8 mouse cellular contexts compared by ENCODE assay signal in the genomic region with DNA sequence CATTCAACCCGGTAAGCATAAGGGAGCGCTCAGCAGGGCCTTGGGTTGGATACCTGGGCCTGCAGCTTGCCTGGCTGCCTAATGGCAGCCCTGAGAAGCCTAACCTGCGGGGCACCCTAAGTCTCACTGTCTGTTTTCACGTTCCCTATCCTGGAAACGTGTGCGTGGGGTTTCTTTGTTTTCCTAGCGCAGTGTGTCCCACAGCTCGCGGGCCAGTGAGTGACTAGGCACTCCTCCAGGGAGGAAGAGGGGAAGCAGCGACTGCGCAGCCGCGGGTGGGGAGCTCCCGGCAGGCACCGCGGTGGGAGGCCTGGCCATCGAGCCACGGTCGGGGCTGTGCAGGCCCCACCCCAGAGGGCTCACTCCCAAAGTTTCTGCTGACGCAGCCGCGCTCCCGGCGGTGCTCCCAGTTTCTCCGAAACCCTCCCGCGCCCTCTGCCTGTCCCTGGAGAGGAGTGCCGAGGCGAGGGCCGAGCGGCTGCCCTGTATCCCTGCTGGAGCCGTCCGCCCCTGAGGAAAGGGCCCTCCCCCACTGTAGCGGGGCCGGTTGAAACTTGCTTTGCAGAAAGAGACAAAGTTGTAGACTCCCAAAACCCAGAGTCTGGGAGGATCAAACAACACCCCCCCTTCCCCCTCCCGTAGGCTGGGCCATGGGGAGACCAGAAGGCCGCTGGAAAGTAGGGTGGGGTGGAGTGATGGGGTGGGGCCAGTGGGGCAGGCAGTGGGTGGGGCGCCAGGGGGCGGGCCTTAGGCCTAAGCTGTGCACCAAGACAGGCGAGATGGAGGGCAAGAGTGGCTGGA.
DNase-seq lines count a peak whose midpoint lies in the region; ATAC-seq and TF ChIP-seq lines count a peak whose summit lies in the region.

No protein-coding gene starts in this region.

- TF ChIP-seq POLR2A in olfactory bulb, adult 2 months (IDR thresholded peaks at IDR 0.05; ENCODE audit: insufficient read depth, low read depth, low read length) = 0 out of 2 replicates have a peak, but pooled peaks have one; percentile 29
- TF ChIP-seq POLR2A in thymus, adult 2 months (IDR thresholded peaks at IDR 0.05; ENCODE audit: control insufficient read depth, extremely low read depth, insufficient read depth, low read length, poor library complexity) = peak; percentile 94

- peak; percentile 69 for TF ChIP-seq CTCF in layer of hippocampus, adult 2 months (conservative IDR thresholded peaks at IDR 0.05)
- peak; percentile 63 for TF ChIP-seq CTCF in lung, embryonic 14.5 days (IDR thresholded peaks at IDR 0.05; ENCODE audit: low read depth)
- TF ChIP-seq CTCF in olfactory bulb, adult 2 months (IDR thresholded peaks at IDR 0.05; ENCODE audit: insufficient read depth, low read depth, low read length) = peak; percentile 54; the same call in 1 of the 2 replicates
- peak; percentile 13; the same call in 1 of the 2 replicates for TF ChIP-seq CTCF in thymus, adult 2 months (IDR thresholded peaks at IDR 0.05; ENCODE audit: borderline replicate concordance, control insufficient read depth, extremely low read depth, insufficient read depth, low read length, poor library complexity)

- peak overlapping the region; percentile 67 for H3K4me3 ChIP-seq in forebrain, embryonic 15.5 days
- peak overlapping the region; percentile 77 for H3K4me3 ChIP-seq in layer of hippocampus, adult 2 months
- H3K4me3 ChIP-seq in lung, embryonic 14.5 days (ENCODE audit: low read depth, low read length) = peak overlapping the region; percentile 44
- peak overlapping the region; percentile 64 for H3K4me3 ChIP-seq in olfactory bulb, adult 2 months (ENCODE audit: insufficient read depth, low read depth, low read length)
- peak overlapping the region; percentile 63 for H3K4me3 ChIP-seq in thymus, adult 2 months (ENCODE audit: control insufficient read depth, insufficient read depth, low read length)

- no peaks in the 10 kb centered on the region for H3K36me3 ChIP-seq in forebrain, embryonic 15.5 days
- H3K36me3 ChIP-seq in lung, embryonic 14.5 days (ENCODE audit: insufficient read depth) = no peaks in the 10 kb centered on the region
- no peaks in the 10 kb centered on the region for H3K36me3 ChIP-seq in thymus, adult 2 months (ENCODE audit: control insufficient read depth, insufficient read depth, low read length)

- H3K9ac ChIP-seq in forebrain, embryonic 15.5 days (replicated peaks) = peak overlapping the region; percentile 70
- peak overlapping the region; percentile 68 for H3K9ac ChIP-seq in lung, embryonic 14.5 days

- WGBS in forebrain, embryonic 15.5 days = under 1% methylated on average over 40 of the region's 40 CpGs
- 2% methylated on average over 40 of the region's 40 CpGs for WGBS in lung, embryonic 14.5 days
- whole genome bisulfite sequencing in olfactory bulb, adult 2 months = 3% methylated on average over 40 of the region's 40 CpGs
- 3% methylated on average over 40 of the region's 40 CpGs for WGBS in thymus, adult 2 months

- intact Hi-C loops in heart, postnatal 36 days (cut with DNase I) = loop anchor here (1.0 to 5.0 kb wide), 2 partner anchors 194 to 282 kb away; no protein-coding TSS in a partner anchor

- peaks cover 23% of the 10 kb centered on the region for H3K4me1 ChIP-seq in forebrain, embryonic 15.5 days
- H3K4me1 ChIP-seq in lung, embryonic 14.5 days (ENCODE audit: insufficient read depth) = peaks cover 2% of the 10 kb centered on the region; the same call in 1 of the 2 replicates
- H3K4me1 ChIP-seq in olfactory bulb, adult 2 months (ENCODE audit: control insufficient read depth, insufficient read depth, low read length) = peaks cover 12% of the 10 kb centered on the region
- peaks cover 17% of the 10 kb centered on the region for H3K4me1 ChIP-seq in thymus, adult 2 months (replicated peaks; ENCODE audit: control insufficient read depth, insufficient read depth, low read length)

- DNase-seq in ES-CJ7 (ENCODE audit: low read depth, low spot score) = peak; percentile 91
- DNase-seq in cerebellum, adult 11 months = peak; percentile 87
- peak; percentile 94 to 97 for DNase-seq in heart, postnatal 36 days
- peak; percentile 88 to 92 for DNase-seq in layer of hippocampus, adult 2 months (ENCODE audit: low spot score in 2 of 2)
- DNase-seq in lung, embryonic 14.5 days = peak; percentile 97
- DNase-seq in thymus, adult 2 months = peak; percentile 91

- peak overlapping the region; percentile 79 for H3K4me2 ChIP-seq in forebrain, embryonic 15.5 days (replicated peaks)
- peak overlapping the region; percentile 64 for H3K4me2 ChIP-seq in lung, embryonic 14.5 days

- peak overlapping the region; percentile 95 for H3K27ac ChIP-seq in forebrain, embryonic 15.5 days (replicated peaks)
- H3K27ac ChIP-seq in layer of hippocampus, adult 2 months = peak overlapping the region; percentile 97
- H3K27ac ChIP-seq in lung, embryonic 14.5 days (ENCODE audit: low read depth) = peak overlapping the region; percentile 99
- peak overlapping the region; percentile 70 for H3K27ac ChIP-seq in olfactory bulb, adult 2 months (ENCODE audit: insufficient read depth, low read depth, low read length)
- H3K27ac ChIP-seq in thymus, adult 2 months (ENCODE audit: control insufficient read depth, insufficient read depth, low read length) = peak overlapping the region; percentile 85

- peak; percentile 96 for ATAC-seq in forebrain, embryonic 15.5 days (replicated peaks)
- peak; percentile 98 for ATAC-seq in lung, embryonic 14.5 days (ENCODE audit: insufficient read depth)

- no peaks in the 10 kb centered on the region for H3K9me3 ChIP-seq in forebrain, embryonic 15.5 days
- no peaks in the 10 kb centered on the region for H3K9me3 ChIP-seq in lung, embryonic 14.5 days (ENCODE audit: low read depth, low read length)

- no peaks in the 10 kb centered on the region for H3K27me3 ChIP-seq in forebrain, embryonic 15.5 days
- no peaks in the 10 kb centered on the region for H3K27me3 ChIP-seq in lung, embryonic 14.5 days (ENCODE audit: insufficient read depth, low read length)
- no peaks in the 10 kb centered on the region for H3K27me3 ChIP-seq in thymus, adult 2 months (ENCODE audit: control insufficient read depth, insufficient read depth, low read length)

Comparison
In these comparisons a context has a peak if more than half of its experiments do, and no peak if none do; other contexts are left out.
1. Peak in every context shown above with its lines: DNase-seq, ATAC-seq, H3K4me3 ChIP-seq and H3K27ac ChIP-seq.
2. CTCF ChIP-seq: peak in every context shown above with its lines; median percentile 69 in layer of hippocampus, adult 2 months; 63 in lung, embryonic 14.5 days; 54 in olfactory bulb, adult 2 months; 13 in thymus, adult 2 months.